Mouse (Mus musculus) MEL (cell line): ENCODE results near the gene Per2. TPM values are rescaled to one million over a fixed set of nuclear protein-coding genes. Genes with fewer than 3 reads are reported as not detected.
A peak's percentile ranks its signal among the peaks of the same experiment; 100 is the strongest.

ENCODE experiments used
- DNase-seq: peaks from one replicate; pipeline ENCODE4 v3.0.0; 2011; ENCODE audit warnings: low read depth, low spot score
- H3K27ac ChIP-seq: 2 replicates; pipeline ENCODE4 v1.5.1; 2012; ENCODE audit warnings: low read depth, mild to moderate bottlenecking, control low read depth, low read length, moderate library complexity; ENCODE audit not compliant: control insufficient read depth
- H3K27me3 ChIP-seq, 2 experiments: fragments of 150-350 bp in 1 of 2; sonication (generic) in 1 of 2; 2 replicates each; pipeline ENCODE4 v1.6.1; 2012; ENCODE audit warnings: low read length in 2 of 2, mild to moderate bottlenecking in 2 of 2, improper control_type of control experiment in 1 of 2, moderate library complexity in 1 of 2; ENCODE audit not compliant: insufficient read depth in 2 of 2, control insufficient read depth in 1 of 2
- H3K36me3 ChIP-seq, 2 experiments: 2 replicates each; pipeline ENCODE4 v1.6.1; 2012 to 2014; ENCODE audit warnings: low read length in 2 of 2, improper control_type of control experiment in 1 of 2, inconsistent platforms in 1 of 2, mild to moderate bottlenecking in 1 of 2; ENCODE audit not compliant: insufficient read depth in 2 of 2, control insufficient read depth in 1 of 2
- H3K4me1 ChIP-seq, 2 experiments: fragments of 150-350 bp in 1 of 2; sonication (generic) in 1 of 2; 2 replicates each; pipeline ENCODE4 v1.6.1; 2012; ENCODE audit warnings: low read length in 2 of 2, improper control_type of control experiment in 1 of 2, mild to moderate bottlenecking in 1 of 2; ENCODE audit not compliant: insufficient read depth in 2 of 2, control insufficient read depth in 1 of 2
- H3K4me3 ChIP-seq, 2 experiments: fragments of 150-350 bp in 1 of 2; sonication (generic) in 1 of 2; 2 replicates each; pipeline ENCODE4 v1.5.1; 2012; ENCODE audit warnings: low read depth in 2 of 2, low read length in 2 of 2, mild to moderate bottlenecking in 2 of 2, moderate library complexity in 2 of 2, control low read depth in 1 of 2, improper control_type of control experiment in 1 of 2; ENCODE audit not compliant: control insufficient read depth in 1 of 2, insufficient read depth in 1 of 2
- H3K79me2 ChIP-seq: 2 replicates; pipeline ENCODE4 v1.6.1; 2012; ENCODE audit warnings: mild to moderate bottlenecking, low read length, moderate library complexity; ENCODE audit not compliant: control insufficient read depth, poor library complexity, insufficient read depth
- H3K9ac ChIP-seq: 2 replicates; pipeline ENCODE4 v1.6.1; 2012; ENCODE audit warnings: low read depth, mild to moderate bottlenecking, control low read depth, low read length, moderate library complexity; ENCODE audit not compliant: control insufficient read depth, poor library complexity, severe bottlenecking
- H3K9me3 ChIP-seq: fragments of 150-350 bp; sonication (generic); replicated peaks from 2 replicates; pipeline ENCODE4 v1.6.1; 2012; ENCODE audit warnings: mild to moderate bottlenecking, low read length, improper control_type of control experiment, moderate library complexity; ENCODE audit not compliant: insufficient read depth
- BHLHE40 ChIP-seq: IDR thresholded peaks from 2 replicates; pipeline ENCODE4 v1.6.1; 2012; ENCODE audit warnings: low read depth, mild to moderate bottlenecking, inconsistent platforms, low read length, improper control_type of control experiment, borderline replicate concordance
- CHD1 ChIP-seq: IDR thresholded peaks from 2 replicates; pipeline ENCODE4 v1.6.1; 2012; ENCODE audit warnings: low read depth, mild to moderate bottlenecking, inconsistent platforms, low read length, improper control_type of control experiment
- ELF1 ChIP-seq: IDR thresholded peaks from 2 replicates; pipeline ENCODE4 v1.6.1; 2014; ENCODE audit warnings: low read depth, mild to moderate bottlenecking, inconsistent platforms, low read length, improper control_type of control experiment, moderate library complexity
- ETS1 ChIP-seq: IDR thresholded peaks from 2 replicates; pipeline ENCODE4 v1.6.1; 2012; ENCODE audit warnings: low read depth, mild to moderate bottlenecking, inconsistent platforms, low read length, improper control_type of control experiment, moderate library complexity
- GABPA ChIP-seq: IDR thresholded peaks from 2 replicates; pipeline ENCODE4 v1.6.1; 2012; ENCODE audit warnings: low read depth, mild to moderate bottlenecking, inconsistent platforms, low read length, improper control_type of control experiment, moderate library complexity
- GATA1 ChIP-seq: IDR thresholded peaks from 2 replicates; pipeline ENCODE4 v1.6.1; 2011; ENCODE audit warnings: low read depth, low read length, improper control_type of control experiment
- HCFC1 ChIP-seq: IDR thresholded peaks from 2 replicates; pipeline ENCODE4 v1.6.1; 2012; ENCODE audit warnings: low read depth, mild to moderate bottlenecking, inconsistent platforms, low read length, improper control_type of control experiment, moderate library complexity
- JUND ChIP-seq: IDR thresholded peaks from 2 replicates; pipeline ENCODE4 v1.6.1; 2011; ENCODE audit warnings: low read depth, mild to moderate bottlenecking, improper control_type of control experiment, low read length
- KAT2A ChIP-seq: conservative IDR thresholded peaks from 2 replicates; pipeline ENCODE4 v1.6.1; 2012; ENCODE audit warnings: low read depth, low read length, improper control_type of control experiment, inconsistent platforms
- MAFK ChIP-seq: IDR thresholded peaks from 2 replicates; pipeline ENCODE4 v1.6.1; 2011; ENCODE audit warnings: low read depth, mild to moderate bottlenecking, low read length, improper control_type of control experiment, borderline replicate concordance
- MAX ChIP-seq: IDR thresholded peaks from 2 replicates; pipeline ENCODE4 v1.6.1; 2011; ENCODE audit warnings: low read length, improper control_type of control experiment
- MEF2A ChIP-seq: IDR thresholded peaks from 2 replicates; pipeline ENCODE4 v1.6.1; 2014; ENCODE audit warnings: low read depth, mild to moderate bottlenecking, inconsistent platforms, low read length, improper control_type of control experiment; ENCODE audit not compliant: poor library complexity, insufficient replicate concordance, severe bottlenecking; ENCODE audit errors: extremely low read depth
- MXI1 ChIP-seq: IDR thresholded peaks from 2 replicates; pipeline ENCODE4 v1.6.1; 2011; ENCODE audit warnings: mild to moderate bottlenecking, low read depth, low read length, improper control_type of control experiment
- NELFE ChIP-seq: IDR thresholded peaks from 2 replicates; pipeline ENCODE4 v1.6.1; 2011; ENCODE audit warnings: low read depth, low read length, improper control_type of control experiment
- NRF1 ChIP-seq: IDR thresholded peaks from 2 replicates; pipeline ENCODE4 v1.6.1; 2014; ENCODE audit warnings: low read depth, mild to moderate bottlenecking, inconsistent platforms, low read length, improper control_type of control experiment, moderate library complexity; ENCODE audit not compliant: poor library complexity, insufficient read depth, severe bottlenecking
- POLR2A ChIP-seq, 2 experiments: IDR thresholded peaks; 2 replicates each; pipeline ENCODE4 v1.6.1; 2011 to 2012; ENCODE audit warnings: low read length in 2 of 2, mild to moderate bottlenecking in 2 of 2, control low read depth in 1 of 2, improper control_type of control experiment in 1 of 2, low read depth in 1 of 2, moderate library complexity in 1 of 2; ENCODE audit not compliant: control insufficient read depth in 1 of 2, insufficient read depth in 1 of 2, poor library complexity in 1 of 2
- POLR2AphosphoS2 ChIP-seq: IDR thresholded peaks from 2 replicates; pipeline ENCODE4 v1.6.1; 2011; ENCODE audit warnings: low read length, improper control_type of control experiment
- RCOR1 ChIP-seq: IDR thresholded peaks from 2 replicates; pipeline ENCODE4 v1.6.1; 2012; ENCODE audit warnings: low read depth, mild to moderate bottlenecking, inconsistent platforms, low read length, improper control_type of control experiment
- SIN3A ChIP-seq: IDR thresholded peaks from 2 replicates; pipeline ENCODE4 v1.6.1; 2012; ENCODE audit warnings: low read length, improper control_type of control experiment, inconsistent platforms
- TBP ChIP-seq: IDR thresholded peaks from 2 replicates; pipeline ENCODE4 v1.8.0; 2011; ENCODE audit warnings: low read depth, low read length, improper control_type of control experiment
- TCF12 ChIP-seq: IDR thresholded peaks from 2 replicates; pipeline ENCODE4 v1.6.1; 2014; ENCODE audit warnings: low read depth, mild to moderate bottlenecking, inconsistent platforms, low read length, improper control_type of control experiment, moderate library complexity
- UBTF ChIP-seq: IDR thresholded peaks from 2 replicates; pipeline ENCODE4 v1.6.1; 2012; ENCODE audit warnings: low read depth, mild to moderate bottlenecking, inconsistent platforms, low read length, improper control_type of control experiment, moderate library complexity, borderline replicate concordance; ENCODE audit not compliant: insufficient read depth
- USF1 ChIP-seq: IDR thresholded peaks from 2 replicates; pipeline ENCODE4 v1.6.1; 2014; ENCODE audit warnings: low read depth, mild to moderate bottlenecking, inconsistent platforms, low read length, improper control_type of control experiment, moderate library complexity
- USF2 ChIP-seq, 2 experiments: IDR thresholded peaks; 2 replicates each; pipeline ENCODE4 v1.6.1; 2011 to 2012; ENCODE audit warnings: improper control_type of control experiment in 2 of 2, low read length in 2 of 2, borderline replicate concordance in 1 of 2, inconsistent platforms in 1 of 2, low read depth in 1 of 2, mild to moderate bottlenecking in 1 of 2; ENCODE audit not compliant: insufficient read depth in 1 of 2
- ZC3H11A ChIP-seq: IDR thresholded peaks from 2 replicates; pipeline ENCODE4 v1.6.1; 2012; ENCODE audit warnings: low read depth, mild to moderate bottlenecking, inconsistent platforms, low read length, improper control_type of control experiment
- ZKSCAN1 ChIP-seq: IDR thresholded peaks from 2 replicates; pipeline ENCODE4 v1.6.1; 2012; ENCODE audit warnings: low read depth, mild to moderate bottlenecking, inconsistent platforms, low read length, improper control_type of control experiment, moderate library complexity
- ZMIZ1 ChIP-seq: IDR thresholded peaks from 2 replicates; pipeline ENCODE4 v1.6.1; 2012; ENCODE audit warnings: low read depth, mild to moderate bottlenecking, inconsistent platforms, low read length, improper control_type of control experiment, moderate library complexity
- polyA plus RNA-seq, 2 experiments: library from polyadenylated mRNA; stranded (reverse) in 1 of 2; unstranded in 1 of 2; fragments of >175 nt in 1 of 2; fragments of >200 nt in 1 of 2; gene quantifications; 2 replicates each; pipeline versions ENCODE4 v1.2.1 to v1.2.4; 2012; ENCODE audit warnings: low replicate concordance in 2 of 2, low read depth in 1 of 2; ENCODE audit not compliant: insufficient read length in 2 of 2, insufficient read depth in 1 of 2, missing spikeins in 1 of 2
- total RNA-seq: library from RNA; depleted of rRNA; stranded (reverse); fragments of 300-350 nt; gene quantifications from 2 replicates; pipeline ENCODE4 v1.2.3, GENCODE M21; 2012

Per2 gene
- total and polyA plus RNA-seq, 3 experiments: 4.3 to 8.3 TPM; not detected in 1

- peak overlapping the region; percentile 85 for H3K4me3 ChIP-seq
- no peaks in the 10 kb centered on the region for H3K36me3 ChIP-seq
- H3K9ac ChIP-seq: peak overlapping the region; percentile 68
- no peak for TF ChIP-seq JUND
- TF ChIP-seq CHD1: no peak
- no peak for TF ChIP-seq USF1
- no peak for TF ChIP-seq ZMIZ1
- no peaks in the 10 kb centered on the region for H3K27me3 ChIP-seq
- peak overlapping the region; percentile 18 for H3K27ac ChIP-seq
- no peaks in the 10 kb centered on the region for H3K9me3 ChIP-seq
- peaks cover 0 to 4% of the 10 kb centered on the region in 2 experiments; a peak in 2 of 4 replicates for H3K4me1 ChIP-seq
- peaks cover 3% of the 10 kb centered on the region for H3K79me2 ChIP-seq
- no peak for DNase-seq
Measured at GRCm38 (mm10) chr1:91413536-91413897, 45.6 kb downstream of the Per2 start.

- H3K4me1 ChIP-seq: peaks cover 0 to 4% of the 10 kb centered on the region in 2 experiments; a peak in 2 of 4 replicates
- H3K36me3 ChIP-seq: no peaks in the 10 kb centered on the region
- H3K9me3 ChIP-seq: no peaks in the 10 kb centered on the region
- peaks cover 3% of the 10 kb centered on the region for H3K79me2 ChIP-seq
- DNase-seq: peak; percentile 98
- peak overlapping the region; percentile 18 for H3K27ac ChIP-seq
- TF ChIP-seq KAT2A (no peak; the same call in 1 of the 2 replicates), ZC3H11A (no peak), POLR2A (IDR thresholded peaks at IDR 0.05; ENCODE audit: control insufficient read depth in 1 of 2, insufficient read depth in 1 of 2, low read depth in 1 of 2, low read length in 2 of 2, poor library complexity in 1 of 2) (peak; percentile 86 to 89; a peak in 3 of 4 replicates), GATA1 (no peak), SIN3A (peak; percentile 79), HCFC1 (peak; percentile 64), MAX (0 out of 2 replicates have a peak, but pooled peaks have one; percentile 25), MAFK (no peak), USF2 (IDR thresholded peaks at IDR 0.05; ENCODE audit: borderline replicate concordance in 1 of 2, insufficient read depth in 1 of 2, low read depth in 1 of 2, low read length in 2 of 2) (no peak), GABPA (no peak), BHLHE40 (no peak), USF1 (peak; percentile 53), ELF1 (peak; percentile 68), UBTF (no peak), POLR2AphosphoS2 (peak; percentile 86; the same call in 1 of the 2 replicates), ZMIZ1 (peak; percentile 94), MXI1 (0 out of 2 replicates have a peak, but pooled peaks have one; percentile 36), RCOR1 (no peak), MEF2A (no peak), TBP (peak; percentile 88), ZKSCAN1 (no peak), TCF12 (peak; percentile 57), ETS1 (no peak), NRF1 (no peak), NELFE (peak; percentile 93)
- TF ChIP-seq, all 39 proteins: peak for 12
- no peaks in the 10 kb centered on the region for H3K27me3 ChIP-seq
- H3K4me3 ChIP-seq: peak overlapping the region; percentile 85
- H3K9ac ChIP-seq: peak overlapping the region; percentile 89
Measured at GRCm38 (mm10) chr1:91413030-91413506, 46.1 kb downstream of the Per2 start.
